Mouse (Mus musculus): ENCODE measurements at regions not wholly inside any gene's neighbourhood (a gene's known extent, or its start where the extent isn't known, plus 50 kb on each side); places are given as distances from the start of the nearest gene placed in this dataset.

- H3K27ac ChIP-seq (ENCODE audit: low read depth, low read length): no peak overlapping the region
- WGBS: 65% methylated on average over 5 of the region's 5 CpGs
- H3K27me3 ChIP-seq (ENCODE audit: insufficient read depth, low read length): no peaks in the 10 kb centered on the region
- H3K9ac ChIP-seq: no peak overlapping the region
- H3K36me3 ChIP-seq (ENCODE audit: insufficient read depth): no peaks in the 10 kb centered on the region
- no peak overlapping the region for H3K4me2 ChIP-seq (ENCODE audit: low read depth)
- TF ChIP-seq CTCF (IDR thresholded peaks at IDR 0.05; ENCODE audit: low read depth): no peak
- H3K4me1 ChIP-seq (ENCODE audit: insufficient read depth): no peaks in the 10 kb centered on the region
- ATAC-seq (no peak), DNase-seq (no peak)
- H3K4me3 ChIP-seq (ENCODE audit: low read depth, low read length): no peak overlapping the region
- H3K9me3 ChIP-seq (ENCODE audit: low read length): no peaks in the 10 kb centered on the region
Observed at GRCm38 (mm10) chr2:79159336-79159735, 95.9 kb upstream of the Itga4 start.

GRCm38 (mm10) chr2:79172967-79173919 lies 82.0 kb upstream of the Itga4 start:
- Histone ChIP-seq H3K9me3 (ENCODE audit: low read length) (no peaks in the 10 kb centered on the region), H3K9ac (no peak overlapping the region), H3K4me2 (ENCODE audit: low read depth) (no peak overlapping the region), H3K27me3 (ENCODE audit: insufficient read depth, low read length) (no peaks in the 10 kb centered on the region), H3K27ac (ENCODE audit: low read depth, low read length) (no peak overlapping the region), H3K4me1 (ENCODE audit: insufficient read depth) (no peaks in the 10 kb centered on the region), H3K4me3 (ENCODE audit: low read depth, low read length) (no peak overlapping the region), H3K36me3 (ENCODE audit: insufficient read depth) (no peaks in the 10 kb centered on the region)
- DNase-seq: no peak
- no peak; the same call in 1 of the 2 replicates for ATAC-seq
- TF ChIP-seq CTCF (IDR thresholded peaks at IDR 0.05; ENCODE audit: low read depth): no peak
- WGBS: 48% methylated on average over 7 of the region's 7 CpGs

GRCm38 (mm10) chr2:79174282-79174681 lies 80.9 kb upstream of the Itga4 start:
- TF ChIP-seq CTCF (IDR thresholded peaks at IDR 0.05; ENCODE audit: low read depth): no peak
- no peaks in the 10 kb centered on the region for H3K36me3 ChIP-seq (ENCODE audit: insufficient read depth)
- WGBS: 41% methylated on average over 4 of the region's 4 CpGs

GRCm38 (mm10) chr2:79180782-79181181 lies 74.4 kb upstream of the Itga4 start:
- 61% methylated on average over 7 of the region's 7 CpGs for WGBS
- no peak overlapping the region for H3K27ac ChIP-seq (ENCODE audit: low read depth, low read length)
- no peak for TF ChIP-seq CTCF (IDR thresholded peaks at IDR 0.05; ENCODE audit: low read depth)
- 0 out of 2 replicates have a peak, but pooled peaks cover 2% of the 10 kb centered on the region for H3K4me1 ChIP-seq (ENCODE audit: insufficient read depth)
- no peaks in the 10 kb centered on the region for H3K27me3 ChIP-seq (ENCODE audit: insufficient read depth, low read length)
- H3K4me3 ChIP-seq (ENCODE audit: low read depth, low read length): no peak overlapping the region
- no peak for ATAC-seq
- no peak for DNase-seq
- H3K9ac ChIP-seq: no peak overlapping the region
- H3K4me2 ChIP-seq (ENCODE audit: low read depth): no peak overlapping the region
- H3K9me3 ChIP-seq (ENCODE audit: low read length): no peaks in the 10 kb centered on the region
- H3K36me3 ChIP-seq (ENCODE audit: insufficient read depth): no peaks in the 10 kb centered on the region

More at GRCm38 (mm10) chr2:79174282-79174681, 80.9 kb upstream of the Itga4 start:
- Histone ChIP-seq H3K27me3 (ENCODE audit: insufficient read depth, low read length) (no peaks in the 10 kb centered on the region), H3K9me3 (ENCODE audit: low read length) (no peaks in the 10 kb centered on the region), H3K4me3 (ENCODE audit: low read depth, low read length) (no peak overlapping the region), H3K4me2 (ENCODE audit: low read depth) (no peak overlapping the region), H3K9ac (no peak overlapping the region), H3K4me1 (ENCODE audit: insufficient read depth) (no peaks in the 10 kb centered on the region), H3K27ac (ENCODE audit: low read depth, low read length) (no peak overlapping the region)
- ATAC-seq: no peak
- no peak for DNase-seq

- H3K27ac ChIP-seq (ENCODE audit: low read depth, low read length): no peak overlapping the region
- H3K4me1 ChIP-seq (ENCODE audit: insufficient read depth): 0 out of 2 replicates have a peak, but pooled peaks cover 4% of the 10 kb centered on the region
- H3K4me2 ChIP-seq (ENCODE audit: low read depth): no peak overlapping the region
- ATAC-seq: no peak
- no peaks in the 10 kb centered on the region for H3K27me3 ChIP-seq (ENCODE audit: insufficient read depth, low read length)
- no peaks in the 10 kb centered on the region for H3K36me3 ChIP-seq (ENCODE audit: insufficient read depth)
- TF ChIP-seq CTCF (IDR thresholded peaks at IDR 0.05; ENCODE audit: low read depth): no peak
- no peak overlapping the region for H3K9ac ChIP-seq
- peak; percentile 22 for DNase-seq
- WGBS: 37% methylated on average over 7 of the region's 7 CpGs
- no peak overlapping the region for H3K4me3 ChIP-seq (ENCODE audit: low read depth, low read length)
- H3K9me3 ChIP-seq (ENCODE audit: low read length): no peaks in the 10 kb centered on the region
Observed at GRCm38 (mm10) chr2:79183034-79183630, 72.1 kb upstream of the Itga4 start.

GRCm38 (mm10) chr2:79185234-79186101 lies 69.8 kb upstream of the Itga4 start:
- H3K4me2 ChIP-seq (ENCODE audit: low read depth): no peak overlapping the region
- WGBS: 22% methylated on average over 11 of the region's 11 CpGs

More at GRCm38 (mm10) chr2:79185234-79186101, 69.8 kb upstream of the Itga4 start:
- Histone ChIP-seq H3K4me1 (ENCODE audit: insufficient read depth) (0 out of 2 replicates have a peak, but pooled peaks cover 4% of the 10 kb centered on the region), H3K36me3 (ENCODE audit: insufficient read depth) (no peaks in the 10 kb centered on the region), H3K4me3 (ENCODE audit: low read depth, low read length) (no peak overlapping the region), H3K9me3 (ENCODE audit: low read length) (no peaks in the 10 kb centered on the region), H3K27me3 (ENCODE audit: insufficient read depth, low read length) (no peaks in the 10 kb centered on the region), H3K27ac (ENCODE audit: low read depth, low read length) (no peak overlapping the region), H3K9ac (no peak overlapping the region)
- ATAC-seq (peak; percentile 59), DNase-seq (peak; percentile 31)
- no peak for TF ChIP-seq CTCF (IDR thresholded peaks at IDR 0.05; ENCODE audit: low read depth)

All from forebrain, postnatal 0 days (tissue).